Mouse (Mus musculus) adrenal gland, adult 2 months (tissue): Measurements from ENCODE around the gene Fbxl19. TPM values are rescaled to one million over a fixed set of nuclear protein-coding genes. Genes with fewer than 3 reads are reported as not detected.

Source experiments
- DNase-seq: peaks from one replicate; pipeline ENCODE4 v3.0.0; 2021
- microRNA-seq, 2 experiments: library from miRNA; unstranded; fragments of <30 nt; microRNA quantifications; one replicate each; pipeline ENCODE4 v1.2.0; 2021
- polyA plus RNA-seq: library from polyadenylated mRNA; depleted of rRNA; stranded (reverse); fragments of >200 nt; gene quantifications from 2 replicates; pipeline ENCODE4 v1.2.3, GENCODE M21; 2012; rRNA removed
- total RNA-seq, 2 experiments: library from RNA; stranded (reverse); gene quantifications; 2 replicates each; pipeline ENCODE4 v1.2.3; 2021

Fbxl19 gene
- total and polyA plus RNA-seq, 3 experiments = 9.5 to 34.5 (median 11.6) TPM

- peak; percentile 56 for DNase-seq
These were observed 56.8 kb downstream of the Fbxl19 start for GRCm38 (mm10) chr7:127801010-127801621.

- no peak for DNase-seq
These were observed 58.0 kb downstream of the Fbxl19 start for GRCm38 (mm10) chr7:127802313-127802712.

- DNase-seq = no peak
These were observed 64.5 kb downstream of the Fbxl19 start for GRCm38 (mm10) chr7:127808821-127809220.

- no peak for DNase-seq
These were observed 65.5 kb downstream of the Fbxl19 start for GRCm38 (mm10) chr7:127809846-127810245.

- DNase-seq = no peak
These were observed 66.3 kb downstream of the Fbxl19 start for GRCm38 (mm10) chr7:127810650-127811049.

- DNase-seq = no peak
These were observed 66.9 kb downstream of the Fbxl19 start for GRCm38 (mm10) chr7:127811240-127811639.

GRCm38 (mm10) chr7:127812292-127812691, 67.9 kb downstream of the Fbxl19 start:
- DNase-seq = peak; percentile 79

- DNase-seq = peak; percentile 49
These were observed 69.5 kb downstream of the Fbxl19 start for GRCm38 (mm10) chr7:127813821-127814220.

- peak; percentile 79 for DNase-seq
These were observed 70.0 kb downstream of the Fbxl19 start for GRCm38 (mm10) chr7:127814241-127814921.

GRCm38 (mm10) chr7:127815116-127815665, 70.8 kb downstream of the Fbxl19 start:
- DNase-seq = no peak

- peak; percentile 63 for DNase-seq
These were observed 71.8 kb downstream of the Fbxl19 start for GRCm38 (mm10) chr7:127815954-127816821.

GRCm38 (mm10) chr7:127817053-127817452, 72.7 kb downstream of the Fbxl19 start:
- DNase-seq = no peak

GRCm38 (mm10) chr7:127817776-127818175, 73.4 kb downstream of the Fbxl19 start:
- no peak for DNase-seq

Small RNA genes within 50 kb of the gene (microRNA-seq; reads per million reads assigned to microRNA genes)
- gene Mir762 = 0 reads per million in 2 experiments

Other genes starting within 250 kb of the Fbxl19 start
- 10 to 100 TPM; 68.6 to 90.2 TPM for gene Srcap, start 232.6 kb upstream of the Fbxl19 start, total RNA-seq
- 29.3 and 41.2 TPM in 2 replicates for gene Srcap, start 232.6 kb upstream of the Fbxl19 start, polyA plus RNA-seq
- gene Gm42715, start 225.0 kb upstream of the Fbxl19 start, total RNA-seq = 10 to 100 TPM; 19.1 to 19.7 TPM
- gene Gm42715, start 225.0 kb upstream of the Fbxl19 start, polyA plus RNA-seq = 4.0 and 6.7 TPM in 2 replicates
- gene Tmem265, start 183.2 kb upstream of the Fbxl19 start, total RNA-seq = not detected
- 0.39 and 2.5 TPM in 2 replicates for gene Tmem265, start 183.2 kb upstream of the Fbxl19 start, polyA plus RNA-seq
- gene Phkg2, start 171.2 kb upstream of the Fbxl19 start, total RNA-seq = 10 to 100 TPM; 37.3 to 44.4 TPM
- gene Phkg2, start 171.2 kb upstream of the Fbxl19 start, polyA plus RNA-seq = 48.3 and 53.2 TPM in 2 replicates
- 10 to 100 TPM in 1 of 2 experiments, 1 to 10 TPM in 1; 7.6 to 11.4 TPM for gene Ccdc189, start 155.9 kb upstream of the Fbxl19 start, total RNA-seq
- 4.8 and 6.1 TPM in 2 replicates for gene Ccdc189, start 155.9 kb upstream of the Fbxl19 start, polyA plus RNA-seq
- 10 to 100 TPM; 54.9 to 55.7 TPM for gene Rnf40, start 155.8 kb upstream of the Fbxl19 start, total RNA-seq
- 19.3 and 23.3 TPM in 2 replicates for gene Rnf40, start 155.8 kb upstream of the Fbxl19 start, polyA plus RNA-seq
- gene Zfp629, start 128.7 kb upstream of the Fbxl19 start, total RNA-seq = 10 to 100 TPM; 16.3 to 21.2 TPM
- gene Zfp629, start 128.7 kb upstream of the Fbxl19 start, polyA plus RNA-seq = 14.0 and 15.5 TPM in 2 replicates
- 10 to 100 TPM; 70.9 to 86.0 TPM for gene Bcl7c, start 35.6 kb upstream of the Fbxl19 start, total RNA-seq
- gene Bcl7c, start 35.6 kb upstream of the Fbxl19 start, polyA plus RNA-seq = 70.5 and 78.0 TPM in 2 replicates
- gene Ctf1, start 31.8 kb upstream of the Fbxl19 start, total RNA-seq = 1 to 10 TPM; 3.3 to 3.7 TPM
- gene Ctf1, start 31.8 kb upstream of the Fbxl19 start, polyA plus RNA-seq = 18.9 and 22.1 TPM in 2 replicates
- gene Ctf2, start 12.4 kb upstream of the Fbxl19 start, total RNA-seq = not detected
- not detected in 2 replicates for gene Ctf2, start 12.4 kb upstream of the Fbxl19 start, polyA plus RNA-seq
- 10 to 100 TPM; 28.3 to 32.8 TPM for gene Orai3, start 25.3 kb downstream of the Fbxl19 start, total RNA-seq
- 90.6 and 94.8 TPM in 2 replicates for gene Orai3, start 25.3 kb downstream of the Fbxl19 start, polyA plus RNA-seq
- gene Setd1a, start 32.1 kb downstream of the Fbxl19 start, total RNA-seq = 10 to 100 TPM; 36.0 to 42.6 TPM
- 12.6 and 15.9 TPM in 2 replicates for gene Setd1a, start 32.1 kb downstream of the Fbxl19 start, polyA plus RNA-seq
- gene Gm49388, start 41.1 kb downstream of the Fbxl19 start, total RNA-seq = 1 to 10 TPM; 2.2 to 4.6 TPM
- not detected in 2 replicates for gene Gm49388, start 41.1 kb downstream of the Fbxl19 start, polyA plus RNA-seq
- 10 to 100 TPM; 45.5 to 46.2 TPM for gene Hsd3b7, start 56.1 kb downstream of the Fbxl19 start, total RNA-seq
- gene Hsd3b7, start 56.1 kb downstream of the Fbxl19 start, polyA plus RNA-seq = 83.9 and 86.5 TPM in 2 replicates
- 100 to 1,000 TPM in 1 of 2 experiments, 10 to 100 TPM in 1; 79.6 to 102 TPM for gene Stx4a, start 79.8 kb downstream of the Fbxl19 start, total RNA-seq
- 52.2 and 54.0 TPM in 2 replicates for gene Stx4a, start 79.8 kb downstream of the Fbxl19 start, polyA plus RNA-seq
- 1 to 10 TPM; 5.0 to 6.9 TPM for gene Stx1b, start 80.0 kb downstream of the Fbxl19 start, total RNA-seq
- gene Stx1b, start 80.0 kb downstream of the Fbxl19 start, polyA plus RNA-seq = 8.5 and 11.4 TPM in 2 replicates
- 10 to 100 TPM; 28.9 to 33.1 TPM for gene Zfp646, start 131.7 kb downstream of the Fbxl19 start, total RNA-seq
- gene Zfp646, start 131.7 kb downstream of the Fbxl19 start, polyA plus RNA-seq = 14.1 and 15.9 TPM in 2 replicates
- gene Zfp668, start 132.3 kb downstream of the Fbxl19 start, total RNA-seq = 1 to 10 TPM; 7.2 to 9.7 TPM
- 8.1 and 10.3 TPM in 2 replicates for gene Zfp668, start 132.3 kb downstream of the Fbxl19 start, polyA plus RNA-seq
- 1 to 10 TPM; 1.0 to 1.2 TPM for gene Prss53, start 146.4 kb downstream of the Fbxl19 start, total RNA-seq
- 3.0 and 4.5 TPM in 2 replicates for gene Prss53, start 146.4 kb downstream of the Fbxl19 start, polyA plus RNA-seq
- gene Gm21974, start 150.9 kb downstream of the Fbxl19 start, total RNA-seq = not detected
- not detected in 2 replicates for gene Gm21974, start 150.9 kb downstream of the Fbxl19 start, polyA plus RNA-seq
- 10 to 100 TPM; 62.7 to 85.5 TPM for gene Vkorc1, start 151.1 kb downstream of the Fbxl19 start, total RNA-seq
- 152 and 201 TPM in 2 replicates for gene Vkorc1, start 151.1 kb downstream of the Fbxl19 start, polyA plus RNA-seq
- gene Bckdk, start 159.5 kb downstream of the Fbxl19 start, total RNA-seq = 100 to 1,000 TPM; 122 to 138 TPM
- gene Bckdk, start 159.5 kb downstream of the Fbxl19 start, polyA plus RNA-seq = 164 and 166 TPM in 2 replicates
- gene Kat8, start 168.0 kb downstream of the Fbxl19 start, total RNA-seq = 10 to 100 TPM; 24.6 to 27.1 TPM
- gene Kat8, start 168.0 kb downstream of the Fbxl19 start, polyA plus RNA-seq = 10.6 and 10.9 TPM in 2 replicates
- gene Prss8, start 185.6 kb downstream of the Fbxl19 start, total RNA-seq = under 1 TPM in 1 of 2 experiments, not detected in 1; 0.24 TPM
- 0.07 and 0.38 TPM in 2 replicates for gene Prss8, start 185.6 kb downstream of the Fbxl19 start, polyA plus RNA-seq
- gene Prss36, start 202.2 kb downstream of the Fbxl19 start, total RNA-seq = 1 to 10 TPM; 8.2 to 9.4 TPM
- 24.8 and 27.8 TPM in 2 replicates for gene Prss36, start 202.2 kb downstream of the Fbxl19 start, polyA plus RNA-seq
- 100 to 1,000 TPM; 176 to 229 TPM for gene Fus, start 222.9 kb downstream of the Fbxl19 start, total RNA-seq
- 139 and 145 TPM in 2 replicates for gene Fus, start 222.9 kb downstream of the Fbxl19 start, polyA plus RNA-seq
- gene Pycard, start 249.3 kb downstream of the Fbxl19 start, total RNA-seq = 1 to 10 TPM; 2.3 to 3.7 TPM
- gene Pycard, start 249.3 kb downstream of the Fbxl19 start, polyA plus RNA-seq = 4.4 and 8.1 TPM in 2 replicates